Mouse (Mus musculus): Measurements from ENCODE around the gene Hibch. TPM values are rescaled to one million over a fixed set of nuclear protein-coding genes. Genes with fewer than 3 reads are reported as not detected.
"Not testable (repeated sequence)": the region's sequence is repeated elsewhere in the genome, so short reads cannot be mapped to it uniquely, and the experiment has no call there.

Gene Hibch
- polyA plus RNA-seq, 1 experiment: not detected

GRCm38 (mm10) chr1:52855904-52856601 lies 11.3 kb downstream of the Hibch start:
- Histone ChIP-seq H3K4me1 (ENCODE audit: control insufficient read depth, insufficient read depth, low read length) (no peaks in the 10 kb centered on the region), H3K4me3 (ENCODE audit: insufficient read depth, low read depth, low read length) (no peak overlapping the region), H3K27ac (ENCODE audit: insufficient read depth, low read depth, low read length) (no peak overlapping the region)
- 92% methylated on average over 7 of the region's 7 CpGs for WGBS
- TF ChIP-seq CTCF (IDR thresholded peaks at IDR 0.05; ENCODE audit: insufficient read depth, low read depth, low read length) (no peak), POLR2A (IDR thresholded peaks at IDR 0.05; ENCODE audit: insufficient read depth, low read depth, low read length) (no peak)

DNA sequence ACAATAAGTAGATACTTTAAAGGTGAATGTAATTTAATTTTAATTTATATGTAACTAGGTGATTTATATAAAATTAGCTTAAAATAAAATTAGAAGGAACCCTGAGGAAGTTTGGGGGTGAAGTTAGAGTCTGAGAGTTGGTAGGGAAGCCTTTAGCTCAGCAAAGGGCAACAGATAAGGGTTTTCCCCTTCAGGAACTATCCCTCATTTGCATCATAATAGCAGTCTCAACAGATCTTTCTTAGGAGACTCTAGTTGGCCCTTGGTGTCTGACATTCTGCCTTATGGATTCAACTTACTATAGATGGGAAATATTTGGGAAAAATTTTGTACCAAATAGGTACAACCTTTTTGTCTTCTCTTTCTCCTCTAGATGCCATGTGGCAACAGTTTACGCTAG lies 19.5 kb downstream of the Hibch start:
- TF ChIP-seq POLR2A (IDR thresholded peaks at IDR 0.05; ENCODE audit: insufficient read depth, low read depth, low read length) (no peak), CTCF (IDR thresholded peaks at IDR 0.05; ENCODE audit: insufficient read depth, low read depth, low read length) (no peak)
- 100% methylated on average over 1 of the region's 1 CpGs for WGBS
- H3K4me1 ChIP-seq (ENCODE audit: control insufficient read depth, insufficient read depth, low read length): no peaks in the 10 kb centered on the region
- H3K27ac ChIP-seq (ENCODE audit: insufficient read depth, low read depth, low read length): no peak overlapping the region
- H3K4me3 ChIP-seq (ENCODE audit: insufficient read depth, low read depth, low read length): no peak overlapping the region

- Histone ChIP-seq H3K27ac (ENCODE audit: insufficient read depth, low read depth, low read length) (no peak overlapping the region), H3K4me1 (ENCODE audit: control insufficient read depth, insufficient read depth, low read length) (no peaks in the 10 kb centered on the region), H3K4me3 (ENCODE audit: insufficient read depth, low read depth, low read length) (no peak overlapping the region)
- WGBS: 98% methylated on average over 3 of the region's 3 CpGs
- TF ChIP-seq POLR2A (IDR thresholded peaks at IDR 0.05; ENCODE audit: insufficient read depth, low read depth, low read length): no peak
- TF ChIP-seq CTCF (IDR thresholded peaks at IDR 0.05; ENCODE audit: insufficient read depth, low read depth, low read length): no peak
Measured at GRCm38 (mm10) chr1:52866007-52866406, 21.3 kb downstream of the Hibch start.

- Histone ChIP-seq H3K27ac (ENCODE audit: insufficient read depth, low read depth, low read length) (no peak overlapping the region), H3K4me1 (ENCODE audit: control insufficient read depth, insufficient read depth, low read length) (no peaks in the 10 kb centered on the region), H3K4me3 (ENCODE audit: insufficient read depth, low read depth, low read length) (no peak overlapping the region)
- TF ChIP-seq CTCF (IDR thresholded peaks at IDR 0.05; ENCODE audit: insufficient read depth, low read depth, low read length): no peak
- no peak for TF ChIP-seq POLR2A (IDR thresholded peaks at IDR 0.05; ENCODE audit: insufficient read depth, low read depth, low read length)
- WGBS: 98% methylated on average over 1 of the region's 1 CpGs
Measured at GRCm38 (mm10) chr1:52867876-52868275, 23.1 kb downstream of the Hibch start.

DNA sequence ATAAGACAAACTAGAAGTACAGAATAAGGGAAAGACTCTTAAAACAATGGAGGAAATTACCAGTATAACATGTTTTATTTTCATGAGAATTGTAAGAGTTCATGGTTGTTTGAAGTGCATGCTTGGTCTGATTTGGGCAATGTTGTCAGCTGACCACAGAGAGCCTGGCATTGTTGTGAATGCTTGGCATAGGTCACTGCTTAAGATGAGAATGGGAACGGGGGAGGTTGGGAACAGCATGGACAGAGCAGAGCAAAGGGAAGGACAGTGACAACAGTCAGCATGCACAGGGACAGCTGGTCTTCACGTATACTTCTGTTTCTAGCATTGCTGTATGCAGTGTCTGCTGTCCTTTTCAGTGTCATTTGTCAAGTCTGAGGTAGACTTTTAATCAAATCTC lies 39.5 kb downstream of the Hibch start:
- H3K27ac ChIP-seq (ENCODE audit: insufficient read depth, low read depth, low read length): no peak overlapping the region
- H3K4me1 ChIP-seq (ENCODE audit: control insufficient read depth, insufficient read depth, low read length): no peaks in the 10 kb centered on the region
- WGBS: 63% methylated on average over 2 of the region's 2 CpGs
- H3K4me3 ChIP-seq (ENCODE audit: insufficient read depth, low read depth, low read length): no peak overlapping the region
- TF ChIP-seq POLR2A (IDR thresholded peaks at IDR 0.05; ENCODE audit: insufficient read depth, low read depth, low read length) (no peak), CTCF (IDR thresholded peaks at IDR 0.05; ENCODE audit: insufficient read depth, low read depth, low read length) (no peak)

DNA sequence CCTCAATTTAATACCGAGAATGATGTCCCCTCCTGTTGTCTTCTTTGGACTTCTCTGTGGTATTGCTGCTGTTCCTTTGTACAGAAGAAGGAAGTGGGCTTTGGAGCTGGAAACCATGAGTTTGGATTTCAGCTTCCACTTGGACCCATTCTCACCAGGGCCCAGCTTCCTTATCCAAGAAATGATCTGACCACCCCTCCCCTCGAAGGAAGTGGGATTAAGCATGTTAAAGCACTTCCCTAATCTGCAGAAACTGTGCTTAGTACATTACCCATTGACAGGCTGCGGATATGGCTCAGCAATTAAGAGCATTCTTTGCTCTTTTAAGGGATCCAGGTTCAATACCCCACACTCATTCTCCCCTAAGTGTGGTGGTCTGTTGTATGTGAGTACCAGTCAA lies 65.1 kb downstream of the Hibch start:
- no peak for TF ChIP-seq POLR2A (IDR thresholded peaks at IDR 0.05; ENCODE audit: insufficient read depth, low read depth, low read length)
- no peak for TF ChIP-seq CTCF (IDR thresholded peaks at IDR 0.05; ENCODE audit: insufficient read depth, low read depth, low read length)
- no peak overlapping the region for H3K4me3 ChIP-seq (ENCODE audit: insufficient read depth, low read depth, low read length)
- no peak overlapping the region for H3K27ac ChIP-seq (ENCODE audit: insufficient read depth, low read depth, low read length)
- H3K4me1 ChIP-seq (ENCODE audit: control insufficient read depth, insufficient read depth, low read length): no peaks in the 10 kb centered on the region
- 82% methylated on average over 3 of the region's 3 CpGs for WGBS

- WGBS: 91% methylated on average over 2 of the region's 2 CpGs
- Histone ChIP-seq H3K4me3 (ENCODE audit: insufficient read depth, low read depth, low read length) (no peak overlapping the region), H3K27ac (ENCODE audit: insufficient read depth, low read depth, low read length) (no peak overlapping the region), H3K4me1 (ENCODE audit: control insufficient read depth, insufficient read depth, low read length) (no peaks in the 10 kb centered on the region)
- no peak for TF ChIP-seq POLR2A (IDR thresholded peaks at IDR 0.05; ENCODE audit: insufficient read depth, low read depth, low read length)
- TF ChIP-seq CTCF (IDR thresholded peaks at IDR 0.05; ENCODE audit: insufficient read depth, low read depth, low read length): no peak
Measured at GRCm38 (mm10) chr1:52916655-52917054, 71.9 kb downstream of the Hibch start.

GRCm38 (mm10) chr1:52918897-52919296 lies 74.2 kb downstream of the Hibch start:
- not testable (repeated sequence) for H3K4me1 ChIP-seq (ENCODE audit: control insufficient read depth, insufficient read depth, low read length); H3K27ac ChIP-seq (ENCODE audit: insufficient read depth, low read depth, low read length); H3K4me3 ChIP-seq (ENCODE audit: insufficient read depth, low read depth, low read length)

DNA sequence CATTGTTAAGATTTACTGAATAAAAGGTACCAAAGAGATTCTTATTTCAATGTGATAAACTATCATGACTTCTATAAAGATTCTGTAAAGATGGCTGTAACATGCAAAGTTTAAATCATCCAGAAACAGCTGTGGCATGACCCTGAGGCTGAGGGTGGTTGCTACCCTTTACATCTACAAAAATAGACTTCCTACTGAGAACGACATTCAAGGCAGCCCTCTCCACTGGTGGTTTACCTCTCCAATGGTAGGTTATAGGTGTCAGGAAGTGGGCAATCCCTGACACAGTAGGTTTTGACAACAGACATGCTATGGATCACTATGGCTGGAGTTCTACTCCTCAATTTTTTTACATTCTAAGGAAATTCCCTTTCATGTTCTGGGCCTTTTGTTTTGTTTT lies 79.8 kb downstream of the Hibch start:
- H3K4me3 ChIP-seq (ENCODE audit: insufficient read depth, low read depth, low read length); H3K4me1 ChIP-seq (ENCODE audit: control insufficient read depth, insufficient read depth, low read length); H3K27ac ChIP-seq (ENCODE audit: insufficient read depth, low read depth, low read length): not testable (repeated sequence)
- WGBS: 67% methylated on average over 1 of the region's 1 CpGs

DNA sequence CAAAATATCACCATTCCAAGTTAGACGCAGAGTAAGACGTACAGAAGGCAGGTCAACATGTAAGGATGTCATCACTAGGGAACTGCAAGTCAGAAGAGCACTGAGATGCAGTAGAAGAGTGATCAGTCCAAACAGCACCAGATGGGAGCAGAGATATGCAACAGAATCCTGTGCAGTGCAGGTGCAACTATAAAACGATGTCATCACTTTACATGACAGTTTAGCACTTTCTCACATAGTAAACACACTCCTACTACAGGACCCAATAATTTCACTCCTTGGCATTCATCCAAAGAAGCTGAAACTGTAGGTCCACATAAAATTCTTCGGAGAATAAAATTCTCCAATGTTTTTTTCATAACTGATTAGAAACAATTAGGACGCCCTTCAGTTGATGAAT lies 89.8 kb downstream of the Hibch start:
- TF ChIP-seq POLR2A (IDR thresholded peaks at IDR 0.05; ENCODE audit: insufficient read depth, low read depth, low read length): no peak
- TF ChIP-seq CTCF (IDR thresholded peaks at IDR 0.05; ENCODE audit: insufficient read depth, low read depth, low read length): no peak
- Histone ChIP-seq H3K4me1 (ENCODE audit: control insufficient read depth, insufficient read depth, low read length) (no peaks in the 10 kb centered on the region), H3K4me3 (ENCODE audit: insufficient read depth, low read depth, low read length) (no peak overlapping the region), H3K27ac (ENCODE audit: insufficient read depth, low read depth, low read length) (no peak overlapping the region)
- 70% methylated on average over 5 of the region's 5 CpGs for WGBS

Measured in olfactory bulb, adult 2 months (tissue).